21 mouse cellular contexts compared by ENCODE assay signal in the genomic region with DNA sequence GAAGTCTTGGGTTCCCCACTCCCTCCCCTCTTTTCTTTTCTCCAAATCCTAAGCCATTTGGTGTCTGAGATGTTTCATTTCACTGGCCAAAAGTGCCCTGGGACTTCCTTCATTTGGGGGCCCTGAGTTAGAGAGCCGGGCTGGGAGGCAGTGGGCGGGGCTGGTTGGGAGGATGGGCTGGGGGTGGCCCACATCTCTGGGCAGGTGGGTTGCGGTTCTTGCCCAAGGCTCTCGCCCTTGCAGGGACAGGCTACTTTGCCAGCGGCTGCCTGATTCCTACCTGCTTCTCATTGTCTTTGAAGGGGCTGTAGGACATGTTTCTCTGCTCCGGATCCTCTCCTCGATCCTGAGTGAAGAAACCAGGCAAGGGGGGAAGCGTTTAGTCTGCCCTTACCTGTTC. TPM values are rescaled to one million over a fixed set of nuclear protein-coding genes. Genes with fewer than 3 reads are reported as not detected.
DNase-seq lines count a peak whose midpoint lies in the region; ATAC-seq and TF ChIP-seq lines count a peak whose summit lies in the region.
"Had no signal": no experiment of that assay in that cellular context is flagged by ENCODE, and none has a peak within 500 bp of the region (broad histone marks: within the 10 kb centered on the region; RNA-seq: fewer than 3 reads in every experiment).

No protein-coding gene starts in this region.

- no peak for ATAC-seq in forebrain, embryonic 12.5 days (ENCODE audit: low FRiP score)
- no peak for ATAC-seq in forebrain, postnatal 0 days
- no peak for ATAC-seq in neural tube, embryonic 13.5 days (ENCODE audit: low read depth)
- no peak for ATAC-seq in erythroid progenitor cell, adult 5-6 weeks (replicated peaks; ENCODE audit: low FRiP score, poor library complexity, severe bottlenecking)

- no peak overlapping the region for H3K4me3 ChIP-seq in forebrain, embryonic 12.5 days (replicated peaks)
- no peak overlapping the region for H3K4me3 ChIP-seq in forebrain, postnatal 0 days (ENCODE audit: low read depth, low read length)
- H3K4me3 ChIP-seq in midbrain, embryonic 10.5 days = no peak overlapping the region
- H3K4me3 ChIP-seq in neural tube, embryonic 13.5 days = no peak overlapping the region
- H3K4me3 ChIP-seq in kidney, adult 2 months (ENCODE audit: insufficient read depth, low read depth, low read length) = no peak overlapping the region
- H3K4me3 ChIP-seq: layer of hippocampus, adult 2 months; limb, embryonic 13.5 days; liver, embryonic 15.5 days had no signal

- no peak overlapping the region for H3K4me2 ChIP-seq in forebrain, embryonic 12.5 days
- H3K4me2 ChIP-seq in forebrain, postnatal 0 days (ENCODE audit: low read depth) = no peak overlapping the region
- H3K4me2 ChIP-seq in neural tube, embryonic 13.5 days = no peak overlapping the region
- H3K4me2 ChIP-seq: limb, embryonic 13.5 days; liver, embryonic 15.5 days had no signal

- no peaks in the 10 kb centered on the region for H3K9me3 ChIP-seq in forebrain, embryonic 12.5 days
- H3K9me3 ChIP-seq in forebrain, postnatal 0 days (ENCODE audit: low read length) = no peaks in the 10 kb centered on the region
- no peaks in the 10 kb centered on the region for H3K9me3 ChIP-seq in midbrain, embryonic 10.5 days (replicated peaks)
- H3K9me3 ChIP-seq in neural tube, embryonic 13.5 days = no peaks in the 10 kb centered on the region
- H3K9me3 ChIP-seq: G1E; limb, embryonic 13.5 days; liver, embryonic 15.5 days had no signal

- 84% methylated on average over 8 of the region's 8 CpGs for WGBS in forebrain, embryonic 12.5 days
- 82% methylated on average over 8 of the region's 8 CpGs for WGBS in forebrain, postnatal 0 days
- WGBS in midbrain, embryonic 10.5 days = 88% methylated on average over 8 of the region's 8 CpGs
- WGBS in neural tube, embryonic 13.5 days = 84% methylated on average over 8 of the region's 8 CpGs
- WGBS in kidney, adult 2 months = 85% methylated on average over 8 of the region's 8 CpGs

- H3K27me3 ChIP-seq in forebrain, embryonic 12.5 days = no peaks in the 10 kb centered on the region
- no peaks in the 10 kb centered on the region for H3K27me3 ChIP-seq in forebrain, postnatal 0 days (ENCODE audit: insufficient read depth, low read length)
- H3K27me3 ChIP-seq in midbrain, embryonic 10.5 days (ENCODE audit: low read depth, poor library complexity, severe bottlenecking) = no peaks in the 10 kb centered on the region; the same call in 1 of the 2 replicates
- no peaks in the 10 kb centered on the region for H3K27me3 ChIP-seq in neural tube, embryonic 13.5 days
- H3K27me3 ChIP-seq in kidney, adult 2 months (replicated peaks; ENCODE audit: control insufficient read depth, insufficient read depth, low read length) = no peaks in the 10 kb centered on the region
- H3K27me3 ChIP-seq: limb, embryonic 13.5 days had no signal

- H3K36me3 ChIP-seq in forebrain, embryonic 12.5 days (replicated peaks) = no peaks in the 10 kb centered on the region
- H3K36me3 ChIP-seq in forebrain, postnatal 0 days (ENCODE audit: insufficient read depth) = no peaks in the 10 kb centered on the region
- no peaks in the 10 kb centered on the region for H3K36me3 ChIP-seq in midbrain, embryonic 10.5 days
- H3K36me3 ChIP-seq in neural tube, embryonic 13.5 days = no peaks in the 10 kb centered on the region
- no peaks in the 10 kb centered on the region for H3K36me3 ChIP-seq in kidney, adult 2 months (ENCODE audit: control insufficient read depth, insufficient read depth, low read length)
- H3K36me3 ChIP-seq: G1E; limb, embryonic 13.5 days; liver, embryonic 15.5 days had no signal

- no peak for DNase-seq in forebrain, postnatal 0 days
- DNase-seq in midbrain, embryonic 10.5 days (ENCODE audit: low spot score) = no peak
- no peak for DNase-seq in heart, postnatal 25 days (ENCODE audit: low spot score)
- DNase-seq in kidney, adult 2 months = no peak
- DNase-seq: adrenal gland, adult 8-10 months; cerebellum, postnatal 10 days; heart, adult 18-20 months; lung, postnatal 36 days; thymus, adult 18-20 months had no signal

- H3K9ac ChIP-seq in forebrain, embryonic 12.5 days = no peak overlapping the region
- no peak overlapping the region for H3K9ac ChIP-seq in forebrain, postnatal 0 days
- H3K9ac ChIP-seq in neural tube, embryonic 13.5 days = no peak overlapping the region
- H3K9ac ChIP-seq: limb, embryonic 13.5 days; liver, embryonic 15.5 days had no signal

- TF ChIP-seq CTCF in forebrain, postnatal 0 days (IDR thresholded peaks at IDR 0.05; ENCODE audit: low read depth) = no peak
- TF ChIP-seq CTCF in kidney, adult 2 months (conservative IDR thresholded peaks at IDR 0.05; ENCODE audit: insufficient read depth, insufficient read length, low read depth, low read length) = no peak

- intact Hi-C loops in heart, postnatal 25 days (cut with DNase I) = no loop called here

- no peak for TF ChIP-seq POLR2A in kidney, adult 2 months (IDR thresholded peaks at IDR 0.05; ENCODE audit: low read depth, low read length)

- peaks cover 69% of the 10 kb centered on the region for H3K4me1 ChIP-seq in forebrain, embryonic 12.5 days
- H3K4me1 ChIP-seq in forebrain, postnatal 0 days (ENCODE audit: insufficient read depth) = peaks cover 22% of the 10 kb centered on the region
- H3K4me1 ChIP-seq in midbrain, embryonic 10.5 days = peaks cover 79% of the 10 kb centered on the region
- H3K4me1 ChIP-seq in neural tube, embryonic 13.5 days (replicated peaks) = peaks cover 83% of the 10 kb centered on the region
- H3K4me1 ChIP-seq in kidney, adult 2 months (ENCODE audit: control insufficient read depth, insufficient read depth, low read length) = no peaks in the 10 kb centered on the region

- peak overlapping the region; percentile 96 for H3K27ac ChIP-seq in forebrain, embryonic 12.5 days
- 0 out of 2 replicates have a peak overlapping the region, but pooled peaks have one; percentile 15 for H3K27ac ChIP-seq in forebrain, postnatal 0 days (ENCODE audit: low read depth, low read length)
- peak overlapping the region; percentile 97 for H3K27ac ChIP-seq in midbrain, embryonic 10.5 days (replicated peaks)
- H3K27ac ChIP-seq in neural tube, embryonic 13.5 days (replicated peaks) = peak overlapping the region; percentile 85
- H3K27ac ChIP-seq in kidney, adult 2 months (ENCODE audit: insufficient read depth, low read depth, low read length) = no peak overlapping the region
- H3K27ac ChIP-seq: liver, embryonic 15.5 days had no signal

RNA-seq across cellular contexts. Expression of a gene that starts 24.2 kb away (rescaled TPM):
- polyA plus RNA-seq in forebrain, embryonic 12.5 days (2016; fragmentation: Nextera tagmentation; extraction: Ambion mirVana) = 75.3 and 90.6 TPM in 2 replicates
- total RNA-seq in forebrain, postnatal 0 days (2014; rRNA removed) = 24.2 and 30.7 TPM in 2 replicates
- polyA plus RNA-seq in forebrain, postnatal 0 days (2015; fragmentation: Nextera tagmentation; extraction: Ambion mirVana) = 49.7 and 52.2 TPM in 2 replicates
- 50.1 and 69.2 TPM in 2 replicates for polyA plus RNA-seq in midbrain, embryonic 10.5 days (2016; fragmentation: Nextera tagmentation; extraction: Ambion mirVana)
- 65.7 and 67.1 TPM in 2 replicates for polyA plus RNA-seq in neural tube, embryonic 13.5 days (2015; fragmentation: Nextera tagmentation; extraction: Ambion mirVana)
- 18.7 and 21.8 TPM in 2 replicates for total RNA-seq in erythroid progenitor cell, adult 5-6 weeks (2015; ENCODE audit: low replicate concordance)
- 11.4 and 18.8 TPM in 2 replicates for total RNA-seq in erythroid progenitor cell, adult 5-6 weeks (2017; ENCODE audit: low replicate concordance)
- 10 to 100 TPM; 16.4 to 21.6 TPM for total RNA-seq in heart, postnatal 25 days (2021)
- 36.3 and 41.0 TPM in 2 replicates for polyA plus RNA-seq in kidney, adult 2 months (2012; rRNA removed)

RNA-seq across cellular contexts. Expression of a gene that starts 52.7 kb away (rescaled TPM):
- not detected in 2 replicates for polyA plus RNA-seq in forebrain, embryonic 12.5 days (2016; fragmentation: Nextera tagmentation; extraction: Ambion mirVana)
- total RNA-seq in forebrain, postnatal 0 days (2014; rRNA removed) = not detected in 2 replicates
- not detected in 2 replicates for polyA plus RNA-seq in forebrain, postnatal 0 days (2015; fragmentation: Nextera tagmentation; extraction: Ambion mirVana)
- not detected in 2 replicates for polyA plus RNA-seq in midbrain, embryonic 10.5 days (2016; fragmentation: Nextera tagmentation; extraction: Ambion mirVana)
- polyA plus RNA-seq in neural tube, embryonic 13.5 days (2015; fragmentation: Nextera tagmentation; extraction: Ambion mirVana) = not detected in 2 replicates
- not detected in 2 replicates for total RNA-seq in erythroid progenitor cell, adult 5-6 weeks (2015; ENCODE audit: low replicate concordance)
- not detected in 2 replicates for total RNA-seq in erythroid progenitor cell, adult 5-6 weeks (2017; ENCODE audit: low replicate concordance)
- total RNA-seq in heart, postnatal 25 days (2021) = not detected
- 0.10 TPM in 1 of 2 replicates, not detected in the other for polyA plus RNA-seq in kidney, adult 2 months (2012; rRNA removed)
- total RNA-seq: adrenal gland, adult 8-10 months; G1E; heart, adult 18-20 months; layer of hippocampus, adult 2 months; left cerebral cortex, adult 8-10 months; monocyte, adult 5-6 weeks had no signal
- polyA plus RNA-seq: G1E; heart, embryonic 16.5 days; intestine, embryonic 14.5 days; kidney, embryonic 16.5 days; limb, embryonic 13.5 days; liver, embryonic 15.5 days had no signal
